Mouse (Mus musculus) cerebellum, adult 9-10 months (tissue): Measurements from ENCODE around the gene Dock2.
"Not testable (repeated sequence)": the region's sequence is repeated elsewhere in the genome, so short reads cannot be mapped to it uniquely, and the experiment has no call there.

Source experiments
- DNase-seq: peaks from one replicate; pipeline ENCODE4 v3.0.0; 2022

Gene Dock2

GRCm38 (mm10) chr11:34783587-34784043 lies at the start of gene Dock2:
TSS of gene Dock2 (minus strand) at chr11:34783892.
- DNase-seq, result no peak

- no peak for DNase-seq
These were observed 49.0 kb upstream of the Dock2 start for GRCm38 (mm10) chr11:34832678-34833077.

GRCm38 (mm10) chr11:34827803-34828202 lies 44.1 kb upstream of the Dock2 start:
- no peak for DNase-seq

- DNase-seq, result no peak
These were observed 43.2 kb upstream of the Dock2 start for GRCm38 (mm10) chr11:34826940-34827339.

- no peak for DNase-seq
These were observed 41.1 kb upstream of the Dock2 start for GRCm38 (mm10) chr11:34824791-34825190.

GRCm38 (mm10) chr11:34814767-34815166 lies 31.1 kb upstream of the Dock2 start:
- no peak for DNase-seq

- no peak for DNase-seq
These were observed 30.6 kb upstream of the Dock2 start for GRCm38 (mm10) chr11:34814319-34814718.

- DNase-seq, result not testable (repeated sequence)
These were observed 21.3 kb upstream of the Dock2 start for GRCm38 (mm10) chr11:34805026-34805425.

GRCm38 (mm10) chr11:34798066-34798465 lies 14.4 kb upstream of the Dock2 start:
- not testable (repeated sequence) for DNase-seq

- no peak for DNase-seq
These were observed 12.4 kb upstream of the Dock2 start for GRCm38 (mm10) chr11:34796097-34796496.

GRCm38 (mm10) chr11:34791872-34792271 lies 8.2 kb upstream of the Dock2 start:
- DNase-seq, result no peak

- no peak for DNase-seq
These were observed 1.2 kb upstream of the Dock2 start for GRCm38 (mm10) chr11:34784864-34785263.

- DNase-seq, result no peak
These were observed 919 bp downstream of the Dock2 start for GRCm38 (mm10) chr11:34782516-34783430.

GRCm38 (mm10) chr11:34780786-34781185 lies 2.9 kb downstream of the Dock2 start:
- no peak for DNase-seq

GRCm38 (mm10) chr11:34779966-34780365 lies 3.7 kb downstream of the Dock2 start:
- no peak for DNase-seq

GRCm38 (mm10) chr11:34778351-34778750 lies 5.3 kb downstream of the Dock2 start:
- DNase-seq, result no peak

- DNase-seq, result no peak
These were observed 6.2 kb downstream of the Dock2 start for GRCm38 (mm10) chr11:34777529-34777928.

- DNase-seq, result no peak
These were observed 7.6 kb downstream of the Dock2 start for GRCm38 (mm10) chr11:34776054-34776453.

GRCm38 (mm10) chr11:34774636-34775035 lies 9.1 kb downstream of the Dock2 start:
- no peak for DNase-seq

- DNase-seq, result no peak
These were observed 10.3 kb downstream of the Dock2 start for GRCm38 (mm10) chr11:34773304-34773895.

- no peak for DNase-seq
These were observed 12.3 kb downstream of the Dock2 start for GRCm38 (mm10) chr11:34771221-34771986.

- no peak for DNase-seq
These were observed 13.0 kb downstream of the Dock2 start for GRCm38 (mm10) chr11:34770666-34771065.

GRCm38 (mm10) chr11:34769946-34770345 lies 13.7 kb downstream of the Dock2 start:
- DNase-seq, result no peak
